Mouse (Mus musculus): ENCODE measurements around the gene Cisd3.

DNA sequence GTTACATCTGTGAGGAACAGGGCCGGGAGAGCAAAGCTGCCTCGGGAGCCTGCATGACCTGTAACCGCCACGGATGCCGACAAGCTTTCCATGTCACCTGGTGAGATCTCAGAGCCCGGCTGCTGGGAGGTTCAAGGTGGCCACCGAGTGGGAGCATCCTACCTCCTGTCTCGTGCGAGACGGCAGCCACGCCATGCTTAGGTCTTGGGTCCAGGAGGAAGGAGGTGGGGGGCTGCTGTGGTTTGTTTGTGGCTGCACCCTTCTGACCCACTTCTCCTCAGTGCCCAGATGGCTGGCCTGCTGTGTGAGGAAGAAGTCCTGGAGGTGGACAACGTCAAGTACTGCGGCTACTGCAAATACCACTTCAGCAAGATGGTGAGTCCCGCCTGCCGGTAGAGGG is 18.8 kb upstream of the Cisd3 start:
- TF ChIP-seq CTCF (IDR thresholded peaks at IDR 0.05; ENCODE audit: extremely low read depth, insufficient read depth, low read length) (no peak), POLR2A (IDR thresholded peaks at IDR 0.05; ENCODE audit: extremely low read depth, insufficient read depth, low read length) (no peak)
